Mouse (Mus musculus) adrenal gland, adult (tissue): ENCODE measurements at regions not wholly inside any gene's neighbourhood (a gene's known extent, or its start where the extent isn't known, plus 50 kb on each side); places are given as distances from the start of the nearest gene placed in this dataset.
A peak's percentile ranks its signal among the peaks of the same experiment; 100 is the strongest.

Experiments used
- DNase-seq, 2 experiments: peaks; one replicate each; pipeline ENCODE4 v3.0.0; 2022 to 2023; ENCODE audit warnings: low spot score in 1 of 2; ENCODE audit not compliant: inconsistent age in 2 of 2

DNA sequence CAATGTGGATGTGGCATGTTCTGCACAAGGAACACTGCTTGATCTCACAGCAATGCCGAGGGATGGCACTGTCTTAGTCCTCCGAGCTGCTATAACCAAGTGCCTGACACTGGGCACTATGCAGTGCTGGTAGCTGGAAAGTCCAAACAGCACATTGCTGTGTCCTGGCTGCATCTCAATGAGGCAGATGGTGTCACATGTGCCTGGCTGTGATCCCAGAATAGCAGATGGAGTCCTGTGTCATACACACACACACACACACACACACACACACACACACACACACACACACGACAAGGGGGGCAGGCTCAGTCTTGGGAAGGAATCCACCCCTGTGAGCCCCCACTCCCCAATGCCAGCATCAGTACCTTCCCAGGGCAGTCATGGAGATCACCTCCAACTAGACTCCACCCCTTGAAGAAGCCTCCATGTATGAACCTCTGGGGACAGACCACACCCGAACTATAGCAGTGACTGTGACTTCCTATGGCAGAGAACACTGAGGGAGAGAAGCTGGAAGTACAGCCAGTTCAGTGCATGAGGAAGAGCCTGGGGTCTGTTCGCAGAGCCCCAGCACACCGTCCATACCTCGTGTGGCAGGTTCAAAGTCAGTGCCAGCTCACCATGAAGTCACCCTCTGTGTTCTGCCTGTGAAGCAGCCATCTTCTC, 160.3 kb downstream of the Cryba4 start:
- DNase-seq, result no peak

DNA sequence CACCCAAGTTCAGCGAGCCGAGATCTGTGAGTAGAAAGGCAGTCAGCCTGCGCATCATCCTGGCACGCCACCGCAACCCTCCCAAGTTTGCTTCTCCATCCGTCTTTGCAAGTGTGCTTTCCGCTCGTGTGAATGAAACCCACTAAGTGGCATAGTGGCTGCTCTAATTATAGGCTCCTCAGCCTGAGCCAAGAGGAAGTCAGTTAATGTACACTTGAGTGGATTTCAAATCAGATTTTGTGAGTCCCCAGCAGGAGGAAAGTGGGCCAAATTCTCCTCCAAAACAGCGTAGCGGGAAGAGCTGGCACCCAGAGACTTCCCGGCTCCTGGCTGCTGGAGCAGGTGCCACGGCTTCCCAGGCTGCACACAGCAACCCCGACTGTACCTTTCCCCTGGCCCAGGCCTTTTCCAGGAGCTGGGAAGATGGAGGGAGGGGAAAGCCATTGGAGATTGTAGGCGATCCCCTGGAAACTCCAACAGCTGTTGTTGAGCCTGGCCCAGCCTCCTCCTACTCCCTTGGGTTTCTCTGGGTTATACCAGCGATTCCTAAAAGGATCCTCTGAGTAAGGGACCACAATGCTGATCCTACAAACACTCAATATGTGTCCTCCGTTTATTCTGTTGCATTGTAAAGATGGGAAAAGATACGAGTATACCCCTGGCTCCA, 158.3 kb downstream of the Cryba4 start:
- DNase-seq, result no peak

DNA sequence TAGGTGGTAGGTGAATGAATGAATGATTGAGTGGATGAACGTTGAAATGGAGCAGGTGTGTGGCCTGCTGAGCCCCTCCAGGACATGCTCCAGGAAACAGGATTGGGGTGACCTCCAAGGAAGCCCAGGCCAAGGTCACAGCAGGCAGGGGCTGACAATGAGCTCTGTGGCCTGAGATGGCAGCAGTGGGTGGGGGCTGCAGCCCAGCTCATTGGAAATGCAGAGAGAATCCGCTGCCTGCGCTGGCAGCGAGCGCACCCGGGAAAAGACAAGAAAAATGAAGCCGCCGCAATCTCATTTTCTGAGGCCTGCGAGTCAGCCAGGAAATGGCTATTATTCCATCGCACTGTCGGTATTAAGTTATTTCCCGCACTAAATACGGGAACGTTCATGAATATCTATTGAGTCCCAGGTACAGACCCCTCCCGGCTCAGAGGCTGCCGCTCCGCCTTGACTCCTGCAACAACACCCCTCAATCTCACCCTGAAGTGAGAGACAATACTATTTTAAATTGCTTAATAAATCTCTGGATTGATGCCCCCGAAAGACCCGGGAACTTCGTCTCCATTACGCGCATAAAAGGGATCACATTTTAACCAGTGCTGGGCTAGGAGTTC, 153.7 kb downstream of the Cryba4 start:
- no peak for DNase-seq

DNA sequence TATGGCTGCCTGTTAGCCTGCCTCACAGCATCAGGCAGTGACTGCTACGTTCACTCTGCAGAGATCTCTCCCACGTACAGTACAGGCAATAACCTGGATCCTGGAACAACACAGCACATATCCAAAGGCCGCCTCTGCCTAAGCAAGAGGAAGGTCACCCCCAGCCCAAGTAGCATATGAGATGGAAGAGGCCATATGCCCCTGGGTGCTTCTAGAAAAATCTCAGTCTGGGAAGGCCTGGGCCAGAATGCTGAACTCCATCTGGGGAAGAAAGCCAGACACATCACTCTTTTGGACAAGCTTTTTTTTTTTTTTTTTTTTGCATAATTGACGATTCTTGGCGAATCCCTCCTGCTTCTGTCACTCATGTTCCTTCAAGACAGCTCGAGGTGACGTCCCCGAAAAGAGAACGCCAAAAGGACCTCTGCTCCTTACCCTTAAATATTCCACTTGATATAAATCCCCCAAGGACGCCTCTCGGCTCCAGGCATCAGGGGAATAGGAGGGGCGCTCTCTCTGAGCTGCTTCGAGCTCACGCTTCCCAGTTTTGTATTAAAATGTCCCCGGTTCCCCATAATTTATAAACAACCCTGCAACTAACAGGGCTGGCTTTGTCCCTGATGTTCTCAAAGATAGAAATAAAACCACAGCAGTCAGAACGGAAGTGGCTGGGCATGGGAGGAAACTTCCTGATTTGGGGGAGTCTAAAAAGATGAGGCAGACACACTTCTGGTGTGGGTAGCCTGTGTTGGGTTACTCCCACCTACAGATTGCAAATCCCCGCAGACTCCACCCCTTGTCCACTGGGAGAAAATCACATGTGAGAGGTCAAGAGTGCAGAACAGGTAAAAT, 150.4 kb downstream of the Cryba4 start:
- no peak for DNase-seq

DNA sequence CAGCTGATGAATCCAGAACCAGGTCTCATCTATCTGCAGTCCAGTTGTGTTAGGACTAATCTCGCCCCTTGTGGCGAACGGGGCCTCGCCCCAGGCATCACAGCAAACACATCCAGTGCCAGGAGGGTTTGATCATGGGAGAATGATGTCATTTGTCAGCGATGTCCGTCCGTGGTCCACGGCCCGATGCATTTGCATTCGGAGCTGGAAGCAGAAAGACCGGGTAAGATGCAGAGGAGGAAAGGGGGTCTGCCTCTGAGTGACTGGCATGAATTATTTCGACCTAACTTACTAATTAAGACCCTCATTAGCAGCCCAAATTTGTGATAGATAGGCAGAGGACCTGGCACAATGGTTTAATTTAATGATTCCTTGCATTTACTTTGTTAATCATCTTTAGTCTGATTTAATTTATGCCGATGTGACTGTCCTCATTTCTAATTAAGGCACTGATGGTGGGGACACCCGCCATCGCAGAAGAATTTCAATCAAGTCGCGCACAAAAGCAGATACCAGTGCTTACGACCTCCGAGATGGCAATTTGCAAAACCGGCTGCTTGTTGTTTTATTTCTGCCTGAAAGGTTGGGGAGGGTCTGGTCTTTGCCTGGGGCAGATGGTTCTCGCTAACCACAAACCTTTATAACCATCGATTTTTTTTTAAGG, 141.9 kb downstream of the Cryba4 start:
- DNase-seq, result no peak

DNA sequence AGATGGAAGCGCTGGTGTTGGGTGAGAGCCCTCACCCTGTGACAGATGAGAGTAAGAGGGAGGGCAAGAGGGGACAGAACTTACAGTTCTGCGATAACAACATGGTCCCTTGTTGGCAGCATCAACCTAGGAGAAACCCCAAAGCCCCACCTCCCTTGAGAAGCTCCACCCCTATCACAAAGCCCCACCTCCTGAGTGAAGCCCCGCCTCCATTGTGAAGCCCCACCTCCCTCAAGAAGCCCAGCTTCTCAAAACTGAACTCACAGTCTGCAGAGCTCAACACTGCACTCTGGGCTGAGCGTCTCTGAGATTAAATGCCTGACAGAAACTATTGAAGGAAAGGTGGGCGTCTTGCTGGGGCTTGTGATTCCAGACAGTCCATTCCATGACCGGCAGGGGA, 131.6 kb downstream of the Cryba4 start:
- DNase-seq, result no peak

DNA sequence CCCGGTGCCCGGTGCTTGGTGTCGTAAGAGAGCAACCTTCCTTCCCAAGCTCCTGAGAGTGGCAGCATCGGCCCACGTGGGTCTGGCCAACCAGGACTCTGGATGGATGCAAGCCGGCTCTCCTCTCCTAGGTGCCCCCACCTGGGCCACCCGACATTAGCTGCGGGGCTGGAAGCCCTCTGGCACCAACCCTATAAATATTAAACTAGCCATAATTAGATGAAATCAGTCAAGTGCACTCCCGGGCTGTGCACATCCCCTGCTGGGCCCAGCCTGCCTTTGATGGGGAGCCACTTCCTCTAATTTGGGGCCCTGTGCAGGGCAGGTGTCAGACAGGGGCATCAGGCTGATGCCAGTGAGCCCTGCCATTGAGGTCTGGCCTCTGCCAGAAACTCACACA, 130.8 kb downstream of the Cryba4 start:
- DNase-seq, result peak in 1 of 2 experiments; percentile 5

DNA sequence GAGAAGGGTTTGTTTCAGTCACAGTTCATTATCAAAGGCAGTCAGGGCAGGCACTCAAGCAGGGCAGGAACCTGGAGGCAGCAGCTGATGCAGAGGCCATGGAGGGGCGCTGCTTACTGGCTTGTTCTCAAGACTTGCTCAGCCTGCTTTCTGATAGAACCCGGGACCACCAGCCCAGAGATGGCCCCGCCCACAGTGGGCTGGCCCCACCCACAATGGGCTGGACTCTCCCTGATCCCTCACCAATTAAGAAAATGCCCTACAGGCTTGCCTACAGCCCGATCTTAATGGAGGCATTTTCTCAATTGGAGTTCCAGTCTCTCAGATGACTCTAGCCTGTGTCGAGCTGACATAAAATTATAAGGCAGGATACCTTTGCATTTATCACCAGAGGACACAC, 129.7 kb downstream of the Cryba4 start:
- DNase-seq, result no peak

DNA sequence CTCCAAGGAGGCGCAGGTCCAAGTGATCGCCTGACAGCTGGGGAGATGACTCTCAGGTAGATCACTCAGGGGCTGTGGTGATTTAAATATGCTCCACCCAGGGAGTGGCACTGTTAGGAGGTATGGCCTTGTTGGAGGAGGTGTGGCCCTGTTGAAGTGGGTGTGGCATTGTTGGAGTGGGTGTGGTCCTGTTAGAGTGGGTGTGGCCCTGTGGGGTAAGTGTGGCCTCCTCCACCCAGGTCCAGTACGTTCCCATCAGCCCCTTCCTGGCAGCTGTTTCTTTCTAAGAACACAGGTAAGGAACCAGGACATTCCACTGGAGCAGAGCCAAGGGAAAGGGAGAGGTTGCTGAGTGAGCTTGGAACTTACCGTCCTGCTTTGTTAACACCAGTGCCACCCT, 125.1 kb downstream of the Cryba4 start:
- no peak for DNase-seq

DNA sequence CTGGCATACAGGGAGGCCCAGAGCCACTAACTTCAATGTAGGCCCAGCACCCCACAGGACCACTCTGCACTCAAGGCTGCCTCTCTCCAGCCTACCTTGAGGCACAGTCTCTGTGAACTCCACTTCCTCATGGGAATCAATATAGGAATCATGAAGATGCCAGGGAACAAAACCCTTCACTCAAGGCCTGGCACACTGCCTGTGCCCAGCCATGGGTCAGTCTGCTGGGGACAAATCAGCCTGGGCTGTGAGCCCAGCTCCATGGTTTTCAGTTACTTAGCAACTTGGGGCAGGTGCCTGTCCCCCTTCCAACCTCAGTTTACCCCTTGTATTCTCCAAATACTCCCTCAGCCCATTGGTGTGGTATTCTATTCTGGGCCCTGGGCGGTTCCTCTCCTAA, 119.6 kb downstream of the Cryba4 start:
- DNase-seq, result no peak

DNA sequence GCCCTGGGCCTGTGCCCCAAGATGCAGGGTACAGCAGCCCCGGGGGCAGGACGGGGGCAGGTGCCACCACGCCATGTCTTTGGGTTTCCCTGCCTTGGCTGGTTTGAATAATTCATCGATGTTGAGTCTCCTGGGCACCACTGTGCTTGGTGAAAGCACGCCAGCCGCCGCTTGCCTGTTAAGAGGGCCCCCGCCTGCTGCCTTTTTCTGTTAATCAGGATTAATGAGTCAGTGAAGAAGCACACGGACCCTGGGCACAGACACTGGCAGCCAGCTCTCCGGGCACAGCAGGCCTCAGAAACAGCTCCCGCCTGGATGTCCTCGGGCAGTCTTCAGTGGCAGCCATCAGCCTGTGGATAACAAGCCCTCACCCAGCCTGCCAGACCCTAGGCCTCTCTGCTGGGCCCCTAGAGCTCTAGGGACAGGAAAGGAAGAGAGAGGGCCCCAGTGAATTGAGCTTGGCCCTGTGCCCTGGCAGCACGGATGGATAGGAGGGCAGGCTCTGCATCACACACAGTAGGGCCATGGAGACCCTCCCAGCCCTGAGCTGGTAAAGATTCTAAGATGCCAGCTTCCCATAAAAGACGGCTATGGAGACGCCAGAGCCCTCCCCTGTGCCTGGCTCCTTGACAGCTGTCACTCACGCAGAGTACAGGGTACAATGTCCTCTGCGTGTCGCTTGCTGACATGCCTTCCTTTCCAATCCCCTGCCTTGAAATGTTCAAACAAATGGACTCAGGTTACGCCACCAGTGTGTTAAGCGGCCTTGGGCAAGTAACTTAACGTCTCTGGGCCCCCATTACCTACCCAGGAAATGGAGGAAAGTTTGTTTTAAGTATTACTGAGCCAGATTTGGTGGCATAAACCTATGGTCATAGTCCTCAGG, 118.4 kb downstream of the Cryba4 start:
- peak; percentile 17 to 46 for DNase-seq

DNA sequence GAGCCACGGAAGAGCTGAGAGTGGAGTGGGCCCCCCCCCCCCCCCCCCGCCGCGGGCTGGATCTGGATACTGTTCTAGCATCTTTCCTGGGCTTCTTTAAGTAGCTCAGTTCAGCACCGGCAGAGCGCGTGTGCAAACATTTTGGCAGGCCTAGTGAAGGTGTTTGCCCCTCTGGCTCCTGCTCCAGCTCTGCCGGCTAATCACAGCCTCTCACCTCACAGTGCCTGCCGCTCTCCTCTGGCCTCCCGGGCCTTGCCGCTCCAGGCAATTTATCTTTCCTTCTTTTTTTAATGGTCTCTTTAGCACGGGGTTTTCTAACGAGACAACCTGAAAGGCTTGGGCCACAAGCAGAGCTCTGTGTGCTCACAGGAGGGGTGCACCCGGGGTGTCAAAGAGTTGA, 115.7 kb downstream of the Cryba4 start:
- DNase-seq, result no peak

DNA sequence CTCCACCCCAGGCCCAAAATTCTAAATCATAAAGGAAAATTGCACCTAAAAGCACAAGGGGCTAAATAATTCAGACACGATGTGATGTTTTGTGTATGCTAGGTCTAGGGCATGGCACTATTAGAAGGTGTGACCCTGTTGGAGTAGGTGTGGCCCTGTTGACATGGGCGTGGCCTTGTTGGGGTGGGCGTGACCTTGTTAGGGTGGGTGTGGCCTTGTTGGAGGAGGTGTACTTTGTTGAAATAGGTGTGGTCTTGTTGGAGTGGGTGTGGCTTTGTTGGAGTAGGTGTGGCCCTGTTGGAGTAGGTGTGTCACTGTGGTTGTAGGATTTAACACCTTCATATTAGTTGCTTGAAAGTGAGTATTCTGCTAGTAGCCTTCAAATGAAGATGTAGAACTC, 114.1 kb downstream of the Cryba4 start:
- no peak for DNase-seq

DNA sequence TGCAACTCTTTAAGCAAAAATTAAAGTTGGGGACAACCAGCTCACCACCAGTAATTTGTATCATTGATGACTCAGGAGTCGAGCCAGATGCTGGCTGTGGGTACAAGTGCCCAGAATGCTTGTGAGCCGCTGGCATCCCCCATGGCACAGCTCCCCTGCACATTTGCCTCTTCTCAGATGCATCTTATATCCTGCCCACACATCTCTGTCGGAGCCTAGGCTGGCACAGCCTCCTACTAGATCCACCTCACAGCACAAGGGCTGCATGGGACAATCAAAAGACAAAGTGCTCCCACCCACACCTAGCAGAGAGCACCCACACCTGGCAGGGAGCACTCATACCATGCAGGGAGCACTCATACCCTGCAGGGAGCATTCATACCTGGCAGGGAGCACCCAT, 109.6 kb downstream of the Cryba4 start:
- DNase-seq, result no peak

DNA sequence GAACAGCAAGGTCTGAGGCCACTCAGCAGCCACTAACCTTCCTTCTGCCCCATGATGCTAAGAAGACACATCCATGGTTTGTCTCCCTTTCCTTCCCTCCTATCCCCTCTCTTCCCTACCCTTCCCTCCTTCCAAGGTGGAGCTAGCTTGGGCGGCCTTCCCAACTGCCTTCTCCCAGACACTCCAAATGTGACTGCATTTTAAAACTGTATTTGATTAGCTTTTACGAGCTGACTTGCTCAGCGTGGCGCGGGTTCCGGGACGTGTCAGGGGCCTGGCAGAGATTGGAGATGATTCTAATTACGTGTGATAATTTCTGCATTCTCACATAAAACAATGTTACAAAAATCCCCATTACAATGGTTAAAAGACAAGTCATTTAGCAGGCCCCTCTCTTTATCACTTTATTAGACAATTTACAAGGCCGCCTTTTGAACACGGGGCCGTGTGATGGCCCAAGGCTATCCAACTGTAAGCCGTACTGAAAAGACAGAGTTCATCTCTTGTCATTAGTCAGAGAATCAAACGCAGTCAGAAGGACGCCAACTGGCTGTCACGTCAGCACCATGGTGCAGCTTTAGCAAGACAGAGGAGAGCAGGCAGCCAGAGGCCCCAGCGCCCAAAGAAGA, 108.2 kb downstream of the Cryba4 start:
- DNase-seq, result peak in 1 of 2 experiments; percentile 55

DNA sequence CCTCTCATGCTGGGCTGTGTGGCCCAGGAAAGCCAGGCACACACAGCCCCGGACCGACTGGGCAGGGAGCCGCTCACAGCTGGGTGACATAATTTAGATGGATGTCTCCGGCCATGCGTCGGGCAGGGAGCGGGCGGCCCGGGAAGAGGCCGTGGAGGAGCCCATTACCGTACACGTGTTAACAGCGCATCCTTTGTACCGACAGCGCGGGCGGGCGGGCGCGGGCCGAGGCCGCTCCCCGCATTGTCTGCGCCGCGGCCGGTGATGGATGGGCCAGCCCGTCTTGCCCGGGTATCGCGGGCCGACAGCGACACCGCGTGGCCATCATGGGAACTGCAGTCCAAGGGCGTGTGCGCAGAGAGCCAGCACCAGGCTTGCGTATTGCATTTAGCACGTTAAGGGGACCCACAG, 98.6 kb downstream of the Cryba4 start:
- DNase-seq, result peak; percentile 73 to 93

DNA sequence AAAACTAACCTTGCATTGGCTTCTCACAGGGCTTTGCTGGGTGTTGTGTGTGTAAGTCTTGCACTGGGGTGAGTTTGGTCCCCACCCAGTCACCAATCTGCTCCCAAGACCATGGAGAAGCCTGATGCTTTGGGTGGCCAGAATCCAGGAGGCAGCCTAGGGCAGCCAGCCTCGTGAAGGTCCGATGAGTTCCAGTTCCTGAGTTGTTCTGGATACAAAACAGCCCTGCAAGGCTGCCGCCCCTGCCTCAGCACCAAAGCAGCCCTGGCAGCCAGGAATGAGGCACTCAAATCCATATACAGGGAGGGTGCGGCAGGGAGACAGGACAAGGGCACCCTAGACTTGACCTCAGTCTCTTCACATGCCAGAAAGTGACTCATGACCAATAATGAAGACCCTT, 97.7 kb downstream of the Cryba4 start:
- DNase-seq, result no peak

DNA sequence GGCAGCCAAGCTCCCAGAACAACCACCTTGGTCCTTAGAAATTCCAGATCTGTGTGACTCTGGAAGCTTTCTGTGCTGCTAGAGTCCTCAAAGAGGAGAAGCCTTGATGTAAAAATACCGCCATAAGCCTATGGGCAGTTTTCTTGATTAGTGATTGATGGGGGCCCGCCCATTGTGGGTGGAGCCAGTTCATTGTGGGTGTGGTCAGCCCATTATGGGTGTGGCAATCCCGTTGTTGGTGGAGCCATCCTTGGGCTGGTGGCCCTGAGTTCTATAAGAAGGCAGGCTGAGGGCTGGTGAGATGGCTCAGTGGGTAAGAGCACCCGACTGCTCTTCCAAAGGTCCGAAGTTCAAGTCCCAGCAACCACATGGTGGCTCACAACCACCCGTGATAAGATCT, 97.3 kb downstream of the Cryba4 start:
- DNase-seq, result no peak

DNA sequence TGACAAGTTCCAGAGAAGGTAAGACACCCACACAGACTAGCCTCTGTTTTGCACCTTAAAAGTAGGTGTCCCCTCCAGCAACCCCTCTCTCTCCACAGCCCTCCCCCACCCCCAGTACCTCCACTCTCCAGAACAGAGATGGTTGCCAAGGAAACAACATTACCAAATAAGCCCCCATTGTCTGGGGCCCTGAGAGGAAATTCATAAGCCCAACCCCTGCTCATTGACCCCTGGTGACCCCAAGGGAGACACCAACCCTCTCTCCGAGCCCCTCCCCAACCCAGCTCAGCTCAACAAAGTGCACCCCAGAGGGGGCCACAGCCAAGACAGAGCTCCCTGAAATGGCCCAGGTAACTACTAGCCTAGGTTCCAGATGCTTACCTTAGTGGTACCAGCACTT, 96.3 kb downstream of the Cryba4 start:
- DNase-seq, result no peak
